Mouse (Mus musculus) left cerebral cortex, adult 9 months (tissue): ENCODE data around the gene Ssx2ip.

ENCODE experiments used
- DNase-seq, 2 experiments: peaks; one replicate each; pipeline ENCODE4 v3.0.0; 2022; ENCODE audit warnings: low spot score in 2 of 2

The Ssx2ip gene

GRCm38 (mm10) chr3:146435533-146435932 is 31.1 kb downstream of the Ssx2ip start:
- no peak for DNase-seq

- no peak for DNase-seq
Observed at GRCm38 (mm10) chr3:146436114-146436513, 31.7 kb downstream of the Ssx2ip start.

GRCm38 (mm10) chr3:146440011-146440410 is 35.6 kb downstream of the Ssx2ip start:
- no peak for DNase-seq

GRCm38 (mm10) chr3:146440422-146440821 is 36.0 kb downstream of the Ssx2ip start:
- DNase-seq = no peak

GRCm38 (mm10) chr3:146442484-146442883 is 38.0 kb downstream of the Ssx2ip start:
- DNase-seq = no peak

GRCm38 (mm10) chr3:146442936-146443335 is 38.5 kb downstream of the Ssx2ip start:
- no peak for DNase-seq

- no peak for DNase-seq
Observed at GRCm38 (mm10) chr3:146443380-146443779, 38.9 kb downstream of the Ssx2ip start.

GRCm38 (mm10) chr3:146444880-146445279 is 40.4 kb downstream of the Ssx2ip start:
- no peak for DNase-seq

- no peak for DNase-seq
Observed at GRCm38 (mm10) chr3:146447156-146447555, 42.7 kb downstream of the Ssx2ip start.

GRCm38 (mm10) chr3:146447598-146447997 is 43.2 kb downstream of the Ssx2ip start:
- DNase-seq = no peak

- DNase-seq = no peak
Observed at GRCm38 (mm10) chr3:146448372-146448771, 43.9 kb downstream of the Ssx2ip start.

- no peak for DNase-seq
Observed at GRCm38 (mm10) chr3:146448969-146449368, 44.5 kb downstream of the Ssx2ip start.

- no peak for DNase-seq
Observed at GRCm38 (mm10) chr3:146449745-146450250, 45.4 kb downstream of the Ssx2ip start, which contains the start of gene Ctbs. Ctbs (plus strand) TSS chr3:146449795.

GRCm38 (mm10) chr3:146450371-146450841 is 46.0 kb downstream of the Ssx2ip start:
- DNase-seq = peak; percentile 74 to 94

- no peak for DNase-seq
Observed at GRCm38 (mm10) chr3:146451375-146451774, 46.9 kb downstream of the Ssx2ip start.

GRCm38 (mm10) chr3:146462939-146463338 is 58.5 kb downstream of the Ssx2ip start:
- no peak for DNase-seq

- no peak for DNase-seq
Observed at GRCm38 (mm10) chr3:146469226-146469625, 64.8 kb downstream of the Ssx2ip start.

GRCm38 (mm10) chr3:146472657-146473056 is 68.2 kb downstream of the Ssx2ip start:
- no peak for DNase-seq

- DNase-seq = no peak
Observed at GRCm38 (mm10) chr3:146473741-146474140, 69.3 kb downstream of the Ssx2ip start.

GRCm38 (mm10) chr3:146474428-146474827 is 70.0 kb downstream of the Ssx2ip start:
- no peak for DNase-seq

- DNase-seq = no peak
Observed at GRCm38 (mm10) chr3:146482044-146482443, 77.6 kb downstream of the Ssx2ip start.

GRCm38 (mm10) chr3:146486464-146486863 is 82.0 kb downstream of the Ssx2ip start:
- no peak for DNase-seq
